Mouse (Mus musculus) G1E-ER4 (cell line): ENCODE data around the gene Frs3. TPM values are rescaled to one million over a fixed set of nuclear protein-coding genes. Genes with fewer than 3 reads are reported as not detected.

ENCODE experiments used
- GATA1 ChIP-seq: IDR thresholded peaks from one replicate; pipeline ENCODE4 v1.8.0; 2012; ENCODE audit warnings: low read length, inconsistent platforms
- polyA plus RNA-seq: library from polyadenylated mRNA; stranded (reverse); fragments of >175 nt; gene quantifications from 2 replicates; pipeline ENCODE4 v1.2.3, GENCODE M21; 2012

The Frs3 gene
- polyA plus RNA-seq, result 3.2 and 4.1 TPM in 2 replicates

DNA sequence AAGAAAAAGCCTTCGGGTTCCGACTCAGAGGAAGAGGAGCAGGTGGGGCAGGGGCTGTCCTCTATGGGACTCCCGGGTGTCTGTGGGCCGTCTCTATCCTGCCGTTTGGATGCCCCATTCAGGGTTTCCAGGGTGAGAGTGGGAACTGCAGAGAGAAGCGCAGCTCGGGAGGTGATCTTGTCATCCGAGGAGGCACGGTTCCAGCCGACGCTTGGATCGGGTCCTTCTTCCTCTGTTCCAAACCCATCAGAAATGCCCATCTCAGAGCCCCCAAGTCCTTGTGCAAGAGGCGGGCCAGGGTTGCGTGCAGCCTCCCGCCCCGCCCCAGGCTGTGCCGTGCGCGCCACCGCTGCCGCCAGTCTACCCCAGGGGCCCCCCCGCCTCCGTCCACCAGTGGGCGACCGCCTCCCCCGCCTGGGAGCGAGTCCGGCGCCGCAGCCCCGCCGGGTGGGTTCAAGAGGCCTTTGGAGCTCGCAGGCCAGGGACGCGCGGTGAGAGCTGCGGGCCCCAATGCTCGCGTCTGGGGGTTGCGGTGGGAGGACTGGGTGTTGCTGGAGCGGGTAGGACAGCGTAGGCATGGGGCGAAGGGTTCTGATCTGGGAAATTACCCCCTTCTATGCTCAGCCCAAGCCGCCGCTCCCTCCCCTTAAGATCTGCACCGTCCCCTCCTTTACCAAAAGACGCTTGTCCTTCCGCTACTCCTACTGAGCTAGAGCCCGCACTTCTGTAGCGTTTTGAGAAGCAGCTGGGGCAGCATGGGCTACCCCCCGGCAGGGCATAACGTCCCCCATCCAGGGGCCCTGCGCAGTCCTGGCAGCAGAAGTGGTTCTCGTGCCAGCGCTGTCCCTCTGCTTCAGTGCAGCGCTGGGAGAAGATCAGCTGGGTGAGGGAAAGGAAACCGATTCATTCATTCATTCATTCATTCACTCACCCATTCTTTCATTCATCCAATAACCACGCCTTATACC, at the start of gene Frs3:
TSS of gene Frs3 (plus strand) at position 423 of the 968 bp plus-strand sequence.
- no peak for TF ChIP-seq GATA1

DNA sequence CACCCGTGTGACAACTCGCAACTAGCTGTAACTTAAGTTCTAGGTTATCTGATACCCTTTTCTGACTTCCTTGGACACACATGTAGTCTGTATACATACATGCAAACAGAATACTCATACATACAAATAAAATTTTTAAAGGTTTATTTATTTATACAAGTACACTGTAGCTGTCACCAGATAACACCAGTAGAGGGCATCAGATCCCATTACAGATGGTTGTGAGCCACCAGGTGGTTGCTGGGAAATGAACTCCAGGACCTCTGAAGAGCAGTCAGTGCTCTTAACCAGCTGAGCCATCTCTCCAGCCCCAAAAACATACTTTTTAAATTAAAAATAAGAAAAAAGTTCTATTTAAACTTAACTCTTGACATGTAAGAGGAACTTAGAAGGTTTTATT, 45.8 kb upstream of the Frs3 start:
- TF ChIP-seq GATA1, result no peak

DNA sequence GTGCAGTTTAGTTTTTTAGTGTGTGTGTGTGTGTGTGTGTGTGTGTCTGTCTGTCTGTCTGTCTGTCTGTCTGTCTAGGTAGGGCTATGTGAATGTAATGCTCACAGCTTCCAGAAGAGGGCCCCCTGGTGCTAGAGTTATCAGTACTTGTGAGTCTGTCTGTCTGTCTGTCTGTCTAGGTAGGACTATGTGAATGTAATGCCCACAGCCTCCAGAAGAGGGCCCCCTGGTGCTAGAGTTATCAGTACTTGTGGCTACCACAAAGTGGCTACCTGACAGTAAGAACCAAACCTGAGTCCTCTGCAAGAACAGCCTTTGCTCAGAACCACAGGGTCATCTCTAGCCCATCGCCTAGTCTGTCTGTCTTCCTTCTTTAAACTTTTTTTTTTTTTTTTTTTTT, 42.1 kb upstream of the Frs3 start:
- TF ChIP-seq GATA1, result no peak

DNA sequence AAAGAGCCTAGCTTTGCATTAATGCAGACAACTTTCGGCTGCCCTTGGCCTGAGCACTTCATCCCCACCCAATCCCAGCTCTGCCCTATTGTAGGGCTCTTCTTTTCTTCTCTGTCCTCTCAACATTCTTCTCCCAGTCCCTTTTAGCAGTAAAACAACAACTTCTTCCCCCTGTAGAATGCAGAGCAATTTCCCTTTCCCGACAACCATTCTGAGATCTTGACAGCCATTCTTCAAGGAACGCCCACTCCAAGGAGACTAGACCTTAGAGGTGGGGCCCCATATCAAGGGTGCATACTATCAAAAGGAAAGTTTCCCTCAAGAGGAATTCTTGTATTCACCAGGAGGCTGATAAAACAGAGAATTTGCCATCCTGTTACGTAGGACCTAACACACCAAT, 39.9 kb upstream of the Frs3 start:
- TF ChIP-seq GATA1, result no peak

DNA sequence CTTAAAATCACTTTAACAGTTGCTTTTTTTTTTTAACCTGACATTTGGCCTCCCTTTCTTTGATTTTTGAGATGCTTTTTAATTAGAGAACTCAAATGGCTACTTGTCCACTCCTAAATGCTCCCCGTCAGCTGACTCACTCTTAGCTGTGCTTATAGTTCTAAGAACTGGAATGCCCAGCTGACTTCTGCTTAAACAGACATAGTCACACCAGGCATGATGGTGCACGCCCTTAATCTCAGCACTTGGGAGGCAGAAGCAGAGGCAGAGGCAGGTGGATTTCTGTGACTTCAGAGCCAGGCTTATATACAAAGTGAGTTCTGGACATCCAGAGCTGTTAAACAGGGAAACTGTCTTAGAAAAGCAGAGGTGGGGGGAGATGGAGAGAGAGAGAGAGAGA, 36.9 kb upstream of the Frs3 start:
- TF ChIP-seq GATA1, result no peak

DNA sequence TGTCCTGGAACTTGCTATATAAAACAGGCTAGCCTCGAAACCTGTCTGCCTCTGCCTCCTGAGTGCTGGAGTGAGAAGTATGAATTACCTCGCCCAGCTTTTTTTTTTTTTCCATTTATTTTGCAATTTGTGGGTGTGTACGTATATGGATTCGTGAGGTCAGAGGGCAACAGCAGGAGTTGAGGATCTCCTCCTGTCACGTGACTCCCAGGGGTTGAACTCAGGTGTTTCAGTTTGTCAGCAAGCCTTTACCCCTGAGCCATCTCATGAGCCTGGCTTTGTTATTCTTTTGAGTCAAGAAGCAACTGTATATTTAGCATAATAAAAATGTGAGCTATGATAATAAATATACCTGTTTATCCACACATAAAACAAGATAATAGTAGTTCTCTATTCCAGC, 33.1 kb upstream of the Frs3 start:
- no peak for TF ChIP-seq GATA1

DNA sequence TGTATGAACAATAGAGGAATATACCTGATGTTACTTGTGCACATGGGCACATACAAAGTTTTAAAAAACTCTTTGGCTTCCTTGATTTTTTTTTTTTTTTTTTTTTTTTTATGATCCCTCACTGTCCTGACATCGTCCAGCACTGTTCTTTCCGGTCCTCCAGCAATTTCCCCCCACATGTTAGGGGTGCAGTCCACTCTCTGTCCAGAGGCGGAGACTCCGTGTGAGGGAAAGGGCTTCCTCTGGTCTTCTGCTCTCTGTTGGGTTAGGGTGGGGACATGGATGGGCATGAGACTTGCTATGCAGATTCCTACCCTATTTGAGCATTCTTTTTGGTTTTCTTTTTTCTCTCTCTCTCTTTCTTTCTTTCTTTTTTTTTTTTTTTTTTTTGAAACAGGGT, 30.9 kb upstream of the Frs3 start:
- no peak for TF ChIP-seq GATA1

DNA sequence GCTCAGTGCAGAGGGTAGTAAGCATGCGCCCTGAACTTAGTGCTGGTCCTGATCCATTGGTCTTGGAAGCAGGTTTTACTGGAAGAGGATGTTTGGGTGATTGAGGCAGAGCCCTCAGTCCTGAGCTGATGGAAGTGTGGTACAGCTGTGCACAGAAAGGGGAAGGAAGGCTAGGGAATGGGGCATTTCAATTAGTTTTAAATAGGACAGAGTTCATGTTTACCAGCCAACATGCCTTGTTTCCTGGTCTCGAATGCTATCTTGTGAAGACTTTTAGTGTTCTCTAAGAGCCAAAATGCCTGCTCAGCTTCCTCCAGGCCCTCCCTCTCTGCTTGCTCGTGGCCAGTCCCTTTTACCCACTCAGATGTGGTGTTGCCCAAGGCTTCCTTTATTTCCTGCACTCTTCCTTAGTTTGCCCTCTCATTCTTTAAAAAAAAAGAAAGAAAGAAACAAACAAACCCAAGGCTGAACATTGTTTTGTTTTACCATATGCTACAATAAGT, 30.0 kb upstream of the Frs3 start:
- no peak for TF ChIP-seq GATA1

DNA sequence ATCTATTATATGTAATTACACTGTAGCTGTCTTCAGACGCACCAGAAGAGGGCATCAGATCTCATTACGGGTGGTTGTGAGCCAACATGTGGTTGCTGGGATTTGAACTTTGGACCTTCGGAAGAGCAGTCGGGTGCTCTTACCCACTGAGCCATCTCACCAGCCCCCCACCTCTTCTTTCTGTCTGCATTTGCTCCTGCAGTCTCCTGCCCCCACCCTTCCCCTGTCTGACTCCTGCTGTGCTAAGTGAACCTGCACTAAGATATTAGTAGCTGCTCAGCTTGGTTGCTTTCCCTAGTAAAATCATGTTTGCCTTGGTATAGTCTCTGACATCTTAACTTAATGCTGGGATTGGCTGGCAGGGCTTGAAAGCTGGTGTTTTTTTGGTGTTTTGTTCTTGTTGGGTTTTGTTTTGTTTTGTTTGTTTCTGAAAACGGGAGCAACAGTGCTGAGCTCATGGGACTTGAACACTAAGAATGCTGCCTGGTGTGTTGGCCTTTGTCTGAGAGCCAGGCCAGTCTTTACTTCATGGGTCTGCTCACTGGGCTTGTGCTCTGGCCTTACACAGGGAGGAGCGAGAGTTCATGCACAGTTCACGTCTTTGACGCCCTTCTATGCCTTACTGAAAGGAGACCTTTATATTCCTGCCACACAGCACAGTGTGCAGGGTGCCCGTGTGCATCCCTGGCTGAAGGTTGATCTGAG, 25.7 kb upstream of the Frs3 start:
- no peak for TF ChIP-seq GATA1

DNA sequence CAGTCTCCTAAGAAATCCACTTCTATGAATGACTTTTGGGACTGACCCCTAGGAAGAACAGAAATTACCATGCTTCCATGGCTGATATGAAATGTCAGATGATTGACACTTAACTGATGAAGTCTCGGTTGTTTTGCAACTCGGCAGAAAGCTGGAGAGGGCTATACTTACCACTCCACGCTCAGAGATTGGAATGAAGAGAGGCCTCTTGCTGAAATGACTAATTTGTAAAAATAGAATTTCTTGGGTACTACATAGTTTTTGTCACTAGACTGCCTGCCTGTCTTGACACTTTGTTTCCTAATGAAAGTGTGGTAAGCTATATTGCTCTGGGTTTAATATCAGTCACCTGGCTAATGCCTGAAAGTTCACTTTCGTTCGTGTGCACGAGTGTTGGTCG, 24.4 kb upstream of the Frs3 start:
- TF ChIP-seq GATA1, result no peak

DNA sequence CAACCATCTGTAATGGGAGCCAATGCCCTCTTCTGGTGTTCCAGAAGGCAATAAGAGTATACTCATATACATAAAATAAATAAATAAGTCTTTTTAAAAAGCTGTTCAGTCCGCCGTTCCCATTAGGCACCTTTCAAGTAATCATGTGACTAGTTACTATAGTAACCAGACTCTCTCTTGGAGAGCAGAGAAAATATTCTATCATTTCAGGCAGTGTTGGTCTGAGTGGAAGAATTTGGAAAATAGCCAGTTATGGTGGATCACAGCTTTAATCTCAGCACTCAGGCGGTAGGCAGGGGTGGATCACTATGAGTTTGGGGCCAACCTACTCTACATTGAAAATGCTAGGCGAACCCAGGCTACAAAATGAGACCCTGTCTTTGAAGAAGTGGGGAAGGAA, 19.7 kb upstream of the Frs3 start:
- TF ChIP-seq GATA1, result no peak

DNA sequence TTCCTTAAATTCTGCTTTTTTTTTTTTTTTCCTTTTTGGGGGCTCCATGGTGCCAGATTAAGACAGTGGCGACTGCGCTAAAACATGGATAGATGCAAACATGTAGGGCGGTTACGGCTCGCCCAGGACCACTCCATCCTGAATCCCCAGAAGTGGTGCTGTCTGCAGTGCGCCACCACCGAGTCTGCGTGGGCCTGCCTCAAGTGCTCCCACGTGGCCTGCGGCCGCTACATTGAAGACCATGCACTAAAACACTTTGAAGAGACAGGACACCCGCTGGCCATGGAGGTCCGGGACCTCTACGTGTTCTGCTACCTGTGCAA, 16.9 kb upstream of the Frs3 start:
- no peak for TF ChIP-seq GATA1

DNA sequence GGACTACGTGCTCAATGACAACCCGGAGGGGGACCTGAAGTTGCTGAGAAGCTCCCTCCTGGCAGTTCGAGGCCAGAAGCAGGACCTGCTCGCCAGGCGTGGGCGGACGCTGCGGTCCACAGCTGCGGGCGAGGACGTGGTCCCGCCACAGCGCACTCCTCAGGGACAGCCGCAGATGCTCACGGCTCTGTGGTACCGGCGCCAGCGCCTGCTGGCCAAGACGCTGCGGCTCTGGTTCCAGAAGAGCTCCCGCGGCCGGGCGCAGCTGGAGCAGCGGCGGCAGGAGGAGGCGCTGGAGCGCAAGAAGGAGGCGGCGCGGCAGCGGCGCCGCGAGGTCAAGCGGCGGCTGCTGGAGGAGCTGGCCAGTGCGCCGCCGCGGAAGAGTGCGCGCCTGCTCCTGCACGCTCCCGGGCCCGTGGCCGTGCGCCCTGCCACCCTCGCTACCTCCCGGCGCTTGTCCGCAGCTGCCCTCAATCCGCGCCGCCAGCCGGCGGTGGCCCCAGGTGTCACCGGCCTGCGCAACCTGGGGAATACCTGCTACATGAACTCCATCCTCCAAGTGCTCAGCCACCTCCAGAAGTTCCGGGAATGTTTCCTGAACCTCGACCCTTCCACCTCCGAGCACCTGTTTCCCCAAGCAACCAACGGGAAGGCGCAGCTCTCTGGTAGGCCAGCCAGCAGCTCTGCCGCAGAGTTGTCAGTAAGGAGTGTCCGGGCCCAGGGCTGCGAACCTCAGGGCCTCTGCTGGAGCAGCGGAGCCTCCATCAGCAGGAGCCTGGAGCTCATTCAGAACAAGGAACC, 16.3 kb upstream of the Frs3 start:
- TF ChIP-seq GATA1, result no peak

DNA sequence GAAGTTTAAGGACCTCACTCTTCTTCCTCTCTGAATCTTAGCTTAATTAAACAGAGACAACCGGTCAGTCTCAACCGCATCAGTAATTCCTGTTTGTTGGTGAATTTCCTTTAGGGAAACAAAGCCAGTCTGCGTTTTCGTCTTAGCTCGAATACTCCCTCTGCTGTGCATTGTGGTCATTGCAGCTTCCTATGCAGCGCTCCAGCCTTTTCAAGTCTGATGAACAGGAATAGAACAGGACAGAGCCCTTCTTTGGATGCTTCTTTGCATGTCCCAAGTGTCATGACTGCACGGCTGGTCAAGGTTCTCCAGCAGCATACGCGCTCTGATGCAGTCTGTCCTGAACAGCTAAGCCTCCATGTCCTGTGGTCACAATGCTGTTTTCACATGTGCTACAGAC, 12.2 kb upstream of the Frs3 start:
- TF ChIP-seq GATA1, result no peak

DNA sequence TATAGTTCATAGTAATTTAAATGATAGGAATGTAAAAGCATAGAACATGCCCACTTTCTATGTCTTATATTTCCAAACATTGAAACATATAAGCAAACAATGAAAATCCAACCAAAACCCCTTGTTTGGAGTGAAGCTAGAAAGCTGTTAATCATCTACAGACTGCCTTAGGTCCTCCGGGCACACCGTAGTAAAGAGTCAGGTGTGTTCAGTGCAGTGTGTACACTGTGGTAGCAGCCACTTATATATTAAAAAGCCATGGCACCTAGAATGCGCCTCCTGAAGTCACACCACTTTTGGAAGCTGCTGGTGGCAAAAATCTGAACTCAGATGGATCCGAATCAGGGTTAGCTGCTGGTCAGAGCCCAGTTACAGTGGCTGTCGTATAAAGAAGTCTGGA, 10.6 kb upstream of the Frs3 start:
- no peak for TF ChIP-seq GATA1

DNA sequence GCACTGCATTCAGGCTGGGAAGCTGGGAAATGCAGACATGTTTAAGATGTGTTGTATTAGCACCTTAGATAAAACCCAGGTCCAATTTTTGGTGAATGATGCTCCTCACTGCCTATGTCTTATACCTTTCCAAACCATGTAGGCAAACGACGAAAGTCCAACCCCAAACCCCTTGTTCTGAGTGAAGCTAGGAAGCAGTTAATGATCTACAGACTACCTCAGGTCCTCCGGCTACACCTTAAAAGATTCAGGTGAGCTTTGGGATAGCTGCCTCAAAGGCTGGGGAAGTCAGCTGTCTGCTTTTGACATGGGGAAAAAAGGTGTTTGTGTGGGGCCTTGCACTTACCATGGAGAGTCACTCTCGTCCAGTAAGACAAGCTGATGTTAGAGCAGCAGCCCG, 10.1 kb upstream of the Frs3 start:
- TF ChIP-seq GATA1, result no peak
